Mouse (Mus musculus) liver, adult 2 months (tissue): ENCODE measurements around the gene Zfp27.

Source experiments
- CTCF ChIP-seq: fragments of 200-500 bp; IDR thresholded peaks from 2 replicates; pipeline ENCODE4 v1.5.1; 2011; ENCODE audit warnings: low read depth, low read length, control low read depth
- POLR2A ChIP-seq: fragments of 200-500 bp; IDR thresholded peaks from 2 replicates; pipeline ENCODE4 v1.6.1; 2011; ENCODE audit warnings: low read length, control low read depth; ENCODE audit not compliant: insufficient read depth; ENCODE audit errors: extremely low read depth

DNA sequence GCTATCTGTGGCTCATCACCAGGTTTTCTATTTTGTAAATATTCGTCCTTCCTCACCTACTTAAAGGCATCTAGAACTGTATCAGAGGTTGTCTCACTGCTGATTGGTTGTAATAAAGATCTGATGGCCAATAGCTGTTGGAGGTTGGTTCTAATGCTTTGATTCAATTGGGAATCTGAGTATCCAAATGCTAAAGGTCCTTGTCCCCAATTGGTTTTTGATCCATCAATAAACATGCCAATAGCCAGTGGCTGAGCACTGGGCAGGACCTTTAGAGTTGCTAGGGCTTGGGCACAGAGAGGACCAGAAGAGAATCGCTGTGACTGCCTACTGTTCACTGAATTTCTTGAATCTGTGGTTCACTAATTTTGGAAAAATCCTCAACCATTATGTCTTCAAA is 37.3 kb upstream of the Zfp27 start:
- no peak for TF ChIP-seq CTCF
- no peak for TF ChIP-seq POLR2A
